Mouse (Mus musculus) heart, postnatal 10 days (tissue): ENCODE results near the gene Nme3. TPM values are rescaled to one million over a fixed set of nuclear protein-coding genes. Genes with fewer than 3 reads are reported as not detected.

Experiments used
- DNase-seq, 2 experiments: peaks; one replicate each; pipeline ENCODE4 v3.0.0; 2021
- intact Hi-C: fragments of 180-260 bp; cut with DNase I; formaldehyde crosslinking; loops from one replicate; pipeline ENCODE4 v1.15.1; 2025
- total RNA-seq, 2 experiments: library from RNA; stranded (reverse); gene quantifications; 2 replicates each; pipeline ENCODE4 v1.2.3; 2021

The Nme3 gene
- 10 to 100 TPM; 45.4 to 54.6 TPM for total RNA-seq

- peak; percentile 80 to 82 for DNase-seq
- intact Hi-C loops: loop anchor here (5.0 kb wide), 1 partner anchor 159 kb away; the partner anchor contains the start of gene Msrb1
Observed at GRCm38 (mm10) chr17:24896241-24896992, at the start of gene Nme3. TSS of gene Nme3 (plus strand) at chr17:24896500.

- intact Hi-C loops: no loop called here
- no peak for DNase-seq
Observed at GRCm38 (mm10) chr17:24847386-24847785, 48.9 kb upstream of the Nme3 start.

DNA sequence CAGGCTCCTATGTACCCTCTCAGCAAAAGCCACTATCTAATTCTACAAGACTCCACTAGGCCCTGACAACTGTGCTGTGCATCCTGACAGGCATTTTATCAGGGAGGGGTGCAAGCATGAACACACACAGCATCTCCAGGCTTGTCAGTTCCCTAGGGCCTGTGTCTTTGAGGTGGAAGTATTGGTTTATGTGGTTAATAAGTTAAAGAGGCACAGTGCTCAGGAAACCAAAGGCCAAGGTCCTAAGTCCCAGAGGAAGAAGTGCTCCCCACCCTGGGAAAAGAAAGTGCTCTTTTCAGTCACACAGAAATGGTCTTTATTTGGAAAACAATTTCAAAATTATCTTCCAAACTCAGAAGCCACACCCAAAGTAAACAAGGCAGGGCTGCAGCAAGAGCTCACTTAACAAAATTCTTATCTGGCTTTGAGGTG lies 47.7 kb upstream of the Nme3 start:
- no peak for DNase-seq

DNA sequence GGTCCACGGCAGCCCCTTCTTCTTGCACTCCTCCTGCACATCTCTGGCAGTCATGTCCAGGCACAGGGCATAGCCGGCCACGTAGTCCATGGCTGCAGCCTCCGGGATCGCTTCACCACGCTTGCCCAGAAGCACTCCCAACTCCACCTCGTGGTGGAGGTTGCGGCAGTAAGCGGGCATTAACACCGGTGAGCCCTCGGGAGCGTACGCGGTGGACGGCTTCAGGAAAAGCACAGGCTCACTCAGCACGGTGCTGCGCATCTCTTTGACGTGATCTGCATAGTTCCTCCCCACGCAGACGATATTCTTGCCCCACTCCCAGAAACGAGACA lies 46.6 kb upstream of the Nme3 start:
- intact Hi-C loops: loop anchor here (1.0 kb wide), 1 partner anchor 36 kb away; no protein-coding TSS in a partner anchor
- DNase-seq: no peak

More for the DNA sequence above, 47.7 kb upstream of the Nme3 start:
- intact Hi-C loops: no loop called here

GRCm38 (mm10) chr17:24850065-24850772 lies 46.1 kb upstream of the Nme3 start, which contains the start of gene Fahd1:
TSS of gene Fahd1 (minus strand) at chr17:24850364.
- intact Hi-C loops: loop anchor here (1.0 kb wide), 1 partner anchor 35 kb away; no protein-coding TSS in a partner anchor
- DNase-seq: peak; percentile 96 to 97

- DNase-seq: no peak
- intact Hi-C loops: loop anchor here (1.0 kb wide), 1 partner anchor 35 kb away; no protein-coding TSS in a partner anchor
Observed at GRCm38 (mm10) chr17:24850773-24851127, 45.5 kb upstream of the Nme3 start.

GRCm38 (mm10) chr17:24851381-24852125 lies 44.7 kb upstream of the Nme3 start:
- peak in 1 of 2 experiments; percentile 17 for DNase-seq
- intact Hi-C loops: no loop called here

- DNase-seq: no peak
- intact Hi-C loops: no loop called here
Observed at GRCm38 (mm10) chr17:24855838-24856464, 40.3 kb upstream of the Nme3 start.

DNA sequence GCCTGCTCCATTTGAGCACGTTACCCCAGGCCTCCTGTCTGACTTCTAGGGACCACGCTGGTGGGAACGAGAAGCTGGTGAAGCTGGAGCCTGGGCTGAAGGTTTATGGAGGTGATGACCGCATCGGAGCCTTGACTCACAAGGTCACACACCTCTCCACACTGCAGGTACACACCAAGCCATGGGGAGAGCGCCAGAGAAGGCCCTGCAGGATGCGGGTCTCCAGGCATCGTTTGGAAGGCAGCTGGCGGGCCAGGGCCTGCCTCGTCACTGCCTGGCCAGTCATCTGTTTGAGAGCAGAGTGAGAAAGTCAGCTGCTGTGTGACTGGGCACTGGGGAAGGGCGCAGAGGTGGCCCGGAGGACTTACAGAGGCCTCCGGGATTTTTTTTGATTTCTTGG lies 39.7 kb upstream of the Nme3 start:
- intact Hi-C loops: no loop called here
- DNase-seq: no peak

- DNase-seq: no peak
- intact Hi-C loops: no loop called here
Observed at GRCm38 (mm10) chr17:24857831-24858470, 38.3 kb upstream of the Nme3 start.

DNA sequence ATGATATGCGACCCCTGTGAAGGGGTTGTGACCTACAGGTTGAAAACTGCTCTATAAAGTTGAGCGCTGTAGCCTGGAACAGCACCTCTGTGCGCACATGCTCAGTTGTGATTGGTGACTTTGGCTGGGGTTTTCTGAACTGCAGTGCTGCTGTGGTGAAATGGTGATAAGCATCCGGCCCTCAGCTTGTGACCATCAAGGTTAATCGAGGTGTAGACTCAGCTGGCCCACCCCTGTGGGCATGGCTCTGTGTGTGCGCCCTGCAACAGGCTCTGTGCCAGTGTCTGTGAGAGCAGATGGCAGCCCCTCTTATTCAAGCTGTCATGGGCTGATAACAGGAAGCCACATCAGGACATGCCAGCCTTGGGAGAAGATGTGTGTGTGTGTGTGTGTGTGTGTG lies 37.3 kb upstream of the Nme3 start:
- intact Hi-C loops: no loop called here
- DNase-seq: peak; percentile 37 to 58

DNA sequence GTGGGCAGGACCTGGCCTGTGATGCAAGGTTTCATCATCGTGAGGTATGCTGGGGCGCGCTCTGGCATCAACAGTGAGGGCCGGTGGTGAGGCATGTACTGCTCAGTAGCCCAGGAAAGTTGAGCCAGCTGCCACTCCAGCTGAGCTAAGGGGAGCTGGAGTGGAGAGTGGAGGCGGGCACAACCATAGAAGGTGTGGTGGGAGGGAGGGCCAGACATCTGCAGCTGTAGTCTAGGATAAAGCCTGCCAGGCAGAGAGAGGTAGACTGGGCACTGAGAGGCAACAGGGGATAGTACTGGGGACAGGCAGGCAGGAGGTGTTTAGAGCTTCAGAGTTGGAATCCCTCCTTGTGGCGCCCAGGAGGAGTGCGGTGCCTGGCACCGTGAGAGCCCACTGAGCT lies 36.2 kb upstream of the Nme3 start:
- intact Hi-C loops: no loop called here
- no peak for DNase-seq

DNA sequence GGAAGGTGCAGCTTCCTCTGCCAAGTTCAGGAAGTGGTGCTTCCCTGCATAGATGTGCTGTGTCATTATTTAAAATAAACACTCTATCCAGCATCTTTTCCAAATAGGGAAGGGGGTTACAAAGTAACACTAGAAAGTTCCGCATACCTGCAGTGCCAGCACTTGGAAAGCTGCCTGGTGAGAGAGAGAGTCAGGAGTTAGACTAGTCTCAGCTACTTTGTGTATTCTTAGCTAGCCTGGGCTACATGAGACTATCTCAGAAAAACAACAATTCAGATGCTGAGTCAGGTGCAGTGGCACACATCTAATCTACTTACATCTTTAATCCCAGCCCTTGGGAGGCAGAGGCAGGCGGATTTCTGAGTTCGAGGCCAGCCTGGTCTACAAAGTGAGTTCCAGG lies 34.5 kb upstream of the Nme3 start:
- DNase-seq: no peak
- intact Hi-C loops: no loop called here

DNA sequence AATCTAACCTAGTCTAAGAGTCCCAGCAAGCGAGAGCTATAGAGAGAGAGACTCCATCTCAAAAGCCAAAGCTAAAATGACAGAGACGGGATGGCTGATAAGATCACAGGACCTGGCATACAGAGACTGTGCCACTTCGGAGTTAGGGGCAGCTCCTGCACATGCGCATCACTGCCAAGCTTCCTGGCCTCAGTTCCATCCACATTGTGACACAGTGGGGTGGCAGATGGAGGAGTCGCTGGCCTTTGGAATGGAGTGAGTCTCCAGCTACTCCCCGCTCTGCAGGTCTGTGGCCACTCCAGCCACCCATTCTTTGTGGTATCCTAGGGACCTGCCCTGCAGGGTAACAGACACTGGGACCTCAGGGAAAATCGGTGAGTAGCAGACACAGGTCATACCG lies 30.5 kb upstream of the Nme3 start, which contains the start of gene Igfals:
Igfals (plus strand) TSS at position 222 of the 400 bp plus-strand sequence.
- DNase-seq: no peak
- intact Hi-C loops: no loop called here

GRCm38 (mm10) chr17:24867914-24868313 lies 28.4 kb upstream of the Nme3 start:
- intact Hi-C loops: no loop called here
- DNase-seq: no peak

- DNase-seq: no peak
- intact Hi-C loops: no loop called here
Observed at GRCm38 (mm10) chr17:24873695-24874404, 22.4 kb upstream of the Nme3 start.

GRCm38 (mm10) chr17:24874405-24874745 lies 21.9 kb upstream of the Nme3 start:
- intact Hi-C loops: no loop called here
- DNase-seq: no peak

GRCm38 (mm10) chr17:24874989-24875388 lies 21.3 kb upstream of the Nme3 start:
- intact Hi-C loops: no loop called here
- no peak for DNase-seq

GRCm38 (mm10) chr17:24877336-24878116 lies 18.8 kb upstream of the Nme3 start:
- intact Hi-C loops: no loop called here
- no peak for DNase-seq
